Comparison of ENCODE assay signal across 22 mouse cellular contexts in the genomic region with DNA sequence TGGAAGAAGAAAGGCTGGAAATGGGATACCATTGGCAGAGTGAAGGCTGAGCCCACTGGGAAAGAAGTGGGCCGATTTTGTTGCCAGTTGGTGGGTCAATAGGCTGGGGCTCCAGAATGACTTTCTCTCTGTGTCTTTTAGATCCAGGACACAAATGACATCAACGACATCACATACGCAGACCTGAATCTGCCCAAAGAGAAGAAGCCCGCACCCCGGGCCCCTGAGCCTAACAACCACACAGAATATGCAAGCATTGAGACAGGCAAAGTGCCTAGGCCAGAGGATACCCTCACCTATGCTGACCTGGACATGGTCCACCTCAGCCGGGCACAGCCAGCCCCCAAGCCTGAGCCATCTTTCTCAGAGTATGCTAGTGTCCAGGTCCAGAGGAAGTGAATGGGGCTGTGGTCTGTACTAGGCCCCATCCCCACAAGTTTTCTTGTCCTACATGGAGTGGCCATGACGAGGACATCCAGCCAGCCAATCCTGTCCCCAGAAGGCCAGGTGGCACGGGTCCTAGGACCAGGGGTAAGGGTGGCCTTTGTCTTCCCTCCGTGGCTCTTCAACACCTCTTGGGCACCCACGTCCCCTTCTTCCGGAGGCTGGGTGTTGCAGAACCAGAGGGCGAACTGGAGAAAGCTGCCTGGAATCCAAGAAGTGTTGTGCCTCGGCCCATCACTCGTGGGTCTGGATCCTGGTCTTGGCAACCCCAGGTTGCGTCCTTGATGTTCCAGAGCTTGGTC. TPM values are rescaled to one million over a fixed set of nuclear protein-coding genes. Genes with fewer than 3 reads are reported as not detected.
A peak's percentile ranks its signal among the peaks of the same experiment; 100 is the strongest.
DNase-seq lines count a peak whose midpoint lies in the region; ATAC-seq and TF ChIP-seq lines count a peak whose summit lies in the region.
"Had no signal": no experiment of that assay in that cellular context is flagged by ENCODE, and none has a peak within 500 bp of the region (broad histone marks: within the 10 kb centered on the region; RNA-seq: fewer than 3 reads in every experiment).

No protein-coding gene starts in this region.

- no peak overlapping the region for H3K9ac ChIP-seq in intestine, embryonic 14.5 days (ENCODE audit: low read length)
- H3K9ac ChIP-seq in intestine, embryonic 16.5 days (ENCODE audit: low read depth, low read length): no peak overlapping the region
- H3K9ac ChIP-seq in stomach, postnatal 0 days (ENCODE audit: low read length): no peak overlapping the region
- H3K9ac ChIP-seq: forebrain, embryonic 12.5 days; hindbrain, embryonic 14.5 days; kidney, embryonic 15.5 days; midbrain, embryonic 13.5 days; neural tube, embryonic 13.5 days had no signal

- peak; percentile 8 for DNase-seq in cerebellum, adult 11-12 months
- no peak for DNase-seq in gastrocnemius, adult 2 months
- DNase-seq in gastrocnemius, postnatal 14 days: no peak
- peak; percentile 15 for DNase-seq in intestine, embryonic 14.5 days (ENCODE audit: low spot score)
- DNase-seq in stomach, postnatal 0 days (ENCODE audit: low spot score): peak; percentile 10
- DNase-seq: adrenal gland, adult 8-10 months; embryo, embryonic 11 days; gastrocnemius, postnatal 36 days; kidney, adult 18-20 months; lung, postnatal 4 days; right cerebral cortex, postnatal 4 days; thymus, adult 18-20 months; thymus, postnatal 25 days had no signal

- no peak for ATAC-seq in cerebellum, adult (ENCODE audit: insufficient number of reproducible peaks, low FRiP score, low TSS enrichment)
- ATAC-seq in intestine, embryonic 14.5 days (replicated peaks; ENCODE audit: low FRiP score, low TSS enrichment, low read depth): no peak
- ATAC-seq in intestine, embryonic 16.5 days: no peak
- ATAC-seq in stomach, postnatal 0 days (ENCODE audit: low FRiP score, low TSS enrichment): no peak
- ATAC-seq: midbrain, embryonic 13.5 days had no signal

- no peak overlapping the region for H3K4me3 ChIP-seq in gastrocnemius, adult 2 months
- H3K4me3 ChIP-seq in intestine, embryonic 14.5 days (ENCODE audit: low read depth, low read length): no peak overlapping the region
- H3K4me3 ChIP-seq in intestine, embryonic 16.5 days (ENCODE audit: low read length): no peak overlapping the region
- H3K4me3 ChIP-seq in stomach, postnatal 0 days (ENCODE audit: low read depth, low read length): no peak overlapping the region
- H3K4me3 ChIP-seq: erythroblast, embryonic 14.5 days; forebrain, embryonic 12.5 days; kidney, embryonic 15.5 days; midbrain, embryonic 13.5 days; neural tube, embryonic 13.5 days had no signal

- TF ChIP-seq CTCF in gastrocnemius, adult 2 months (IDR thresholded peaks at IDR 0.05): no peak
- no peak for TF ChIP-seq CTCF in stomach, postnatal 0 days (IDR thresholded peaks at IDR 0.05; ENCODE audit: low read depth)

- no peak overlapping the region for H3K4me2 ChIP-seq in intestine, embryonic 14.5 days (ENCODE audit: low read length)
- H3K4me2 ChIP-seq in intestine, embryonic 16.5 days (ENCODE audit: low read depth, low read length): no peak overlapping the region
- H3K4me2 ChIP-seq in stomach, postnatal 0 days (replicated peaks; ENCODE audit: low read depth): no peak overlapping the region
- H3K4me2 ChIP-seq: forebrain, embryonic 12.5 days; hindbrain, embryonic 14.5 days; kidney, embryonic 15.5 days; midbrain, embryonic 13.5 days; neural tube, embryonic 13.5 days had no signal

- peak overlapping the region; percentile 13; the same call in 1 of the 2 replicates for H3K27ac ChIP-seq in gastrocnemius, adult 2 months
- H3K27ac ChIP-seq in intestine, embryonic 14.5 days (ENCODE audit: low read depth): no peak overlapping the region
- H3K27ac ChIP-seq in intestine, embryonic 16.5 days (ENCODE audit: low read length): no peak overlapping the region
- no peak overlapping the region for H3K27ac ChIP-seq in stomach, postnatal 0 days (replicated peaks)
- H3K27ac ChIP-seq: forebrain, embryonic 12.5 days; hindbrain, embryonic 14.5 days; kidney, embryonic 15.5 days; midbrain, embryonic 13.5 days; neural tube, embryonic 13.5 days had no signal

- intact Hi-C loops in gastrocnemius, adult 2 months (cut with DNase I): no loop called here
- intact Hi-C loops in gastrocnemius, postnatal 14 days (cut with DNase I; ENCODE audit: low total_unique reads): no loop called here

- no peak for TF ChIP-seq EP300 in stomach, postnatal 0 days (optimal IDR thresholded peaks at IDR 0.05)

- H3K27me3 ChIP-seq in intestine, embryonic 14.5 days (replicated peaks; ENCODE audit: control insufficient read depth, insufficient read depth, low read length): no peaks in the 10 kb centered on the region
- H3K27me3 ChIP-seq in intestine, embryonic 16.5 days (replicated peaks; ENCODE audit: control insufficient read depth, insufficient read depth, low read length): no peaks in the 10 kb centered on the region
- H3K27me3 ChIP-seq in stomach, postnatal 0 days (ENCODE audit: control insufficient read depth, insufficient read depth, low read length): no peaks in the 10 kb centered on the region
- H3K27me3 ChIP-seq: forebrain, embryonic 12.5 days; kidney, embryonic 15.5 days; midbrain, embryonic 13.5 days; neural tube, embryonic 13.5 days had no signal

- WGBS in intestine, embryonic 14.5 days: 93% methylated on average over 15 of the region's 15 CpGs
- 95% methylated on average over 15 of the region's 15 CpGs for WGBS in intestine, embryonic 16.5 days
- 95% methylated on average over 15 of the region's 15 CpGs for WGBS in stomach, postnatal 0 days

- no peaks in the 10 kb centered on the region for H3K4me1 ChIP-seq in intestine, embryonic 14.5 days (replicated peaks; ENCODE audit: control insufficient read depth, insufficient read depth, low read length)
- no peaks in the 10 kb centered on the region for H3K4me1 ChIP-seq in intestine, embryonic 16.5 days (ENCODE audit: control insufficient read depth, insufficient read depth, low read length)
- no peaks in the 10 kb centered on the region; the same call in 1 of the 2 replicates for H3K4me1 ChIP-seq in stomach, postnatal 0 days (replicated peaks; ENCODE audit: control insufficient read depth, insufficient read depth)

- H3K36me3 ChIP-seq in intestine, embryonic 14.5 days (ENCODE audit: control insufficient read depth, insufficient read depth, low read length): peaks cover 17% of the 10 kb centered on the region; the same call in 1 of the 2 replicates
- no peaks in the 10 kb centered on the region; the same call in 1 of the 2 replicates for H3K36me3 ChIP-seq in intestine, embryonic 16.5 days (ENCODE audit: control insufficient read depth, insufficient read depth, low read length)
- H3K36me3 ChIP-seq in stomach, postnatal 0 days (ENCODE audit: control insufficient read depth, insufficient read depth, low read length): no peaks in the 10 kb centered on the region
- H3K36me3 ChIP-seq: G1E had no signal

- no peaks in the 10 kb centered on the region for H3K9me3 ChIP-seq in intestine, embryonic 14.5 days (ENCODE audit: control insufficient read depth, low read length)
- no peaks in the 10 kb centered on the region for H3K9me3 ChIP-seq in intestine, embryonic 16.5 days (ENCODE audit: control insufficient read depth, low read length)
- H3K9me3 ChIP-seq in stomach, postnatal 0 days (ENCODE audit: control insufficient read depth, low read length): no peaks in the 10 kb centered on the region
- H3K9me3 ChIP-seq: forebrain, embryonic 12.5 days; G1E; kidney, embryonic 15.5 days; midbrain, embryonic 13.5 days; neural tube, embryonic 13.5 days had no signal

RNA-seq across cellular contexts. Expression of a gene that starts 37.3 kb away (rescaled TPM):
- total RNA-seq in gastrocnemius, adult 2 months (2021): 1 to 10 TPM; 5.0 to 7.4 TPM
- total RNA-seq in gastrocnemius, postnatal 14 days (2021): 10 to 100 TPM in 1 of 2 experiments, 1 to 10 TPM in 1; 9.5 to 14.4 TPM
- 28.0 and 29.9 TPM in 2 replicates for polyA plus RNA-seq in intestine, embryonic 14.5 days (2014; fragmentation: Nextera tagmentation; extraction: Ambion mirVana)
- 17.0 and 17.6 TPM in 2 replicates for polyA plus RNA-seq in intestine, embryonic 16.5 days (2015; fragmentation: Nextera tagmentation; extraction: Ambion mirVana)
- 13.2 and 14.7 TPM in 2 replicates for polyA plus RNA-seq in stomach, postnatal 0 days (2015; fragmentation: Nextera tagmentation; extraction: Ambion mirVana)
- polyA plus RNA-seq: G1E had no signal

Comparison
In these comparisons a context has a peak if more than half of its experiments do, and no peak if none do; other contexts are left out.
1. DNase-seq: peak in cerebellum, adult 11-12 months (single experiment), intestine, embryonic 14.5 days (single experiment) and stomach, postnatal 0 days (single experiment); none in gastrocnemius, adult 2 months (single experiment) and gastrocnemius, postnatal 14 days (single experiment).